Mouse (Mus musculus) embryonic facial prominence, embryonic 12.5 days (tissue): ENCODE measurements around the gene Hmcn1. TPM values are rescaled to one million over a fixed set of nuclear protein-coding genes. Genes with fewer than 3 reads are reported as not detected.

ENCODE experiments used
- ATAC-seq: fragments of 200-750 bp; cut with Nextera tagmentation; 2 replicates; pipeline ENCODE4 v1.8.0; 2017; ENCODE audit not compliant: insufficient number of reproducible peaks, insufficient read depth, low FRiP score, low TSS enrichment
- H3K27ac ChIP-seq: fragments of 300-500 bp; sonication (generic); 2 replicates; pipeline ENCODE4 v1.5.1; 2016; ENCODE audit warnings: mild to moderate bottlenecking
- H3K27me3 ChIP-seq: fragments of 300-500 bp; sonication (generic); 2 replicates; pipeline ENCODE4 v1.6.1; 2016; ENCODE audit warnings: mild to moderate bottlenecking, moderate library complexity
- H3K36me3 ChIP-seq: fragments of 300-500 bp; sonication (generic); 2 replicates; pipeline ENCODE4 v1.6.1; 2016; ENCODE audit warnings: mild to moderate bottlenecking
- H3K4me1 ChIP-seq: fragments of 300-500 bp; sonication (generic); 2 replicates; pipeline ENCODE4 v1.6.1; 2016
- H3K4me2 ChIP-seq: fragments of 300-500 bp; sonication (generic); replicated peaks from 2 replicates; pipeline ENCODE4 v1.6.1; 2016; ENCODE audit warnings: mild to moderate bottlenecking, moderate library complexity
- H3K4me3 ChIP-seq: fragments of 300-500 bp; sonication (generic); 2 replicates; pipeline ENCODE4 v1.5.1; 2016; ENCODE audit warnings: mild to moderate bottlenecking
- H3K9ac ChIP-seq: fragments of 300-500 bp; sonication (generic); 2 replicates; pipeline ENCODE4 v1.6.1; 2016; ENCODE audit warnings: mild to moderate bottlenecking, moderate library complexity
- H3K9me3 ChIP-seq: fragments of 300-500 bp; sonication (generic); 2 replicates; pipeline ENCODE4 v1.6.1; 2016; ENCODE audit warnings: mild to moderate bottlenecking, moderate library complexity
- WGBS: fragments of 180-500 bp; shearing (Covaris S2); methylation state at CpG from one replicate; pipeline ENCODE4 v1.1.7; 2016; 5-methylcytosine and 5-hydroxymethylcytosine counted together
- polyA plus RNA-seq: library from polyadenylated mRNA; unstranded; fragments of >200 nt; fragmentation: Nextera tagmentation; extraction: Ambion mirVana; gene quantifications from 2 replicates; pipeline ENCODE4 v1.2.1, GENCODE M21; 2016

Gene Hmcn1
- polyA plus RNA-seq, 1 experiment from 2014 or later = 30.1 TPM

GRCm38 (mm10) chr1:150770948-150771521, 222.2 kb downstream of the Hmcn1 start:
- Histone ChIP-seq H3K4me2 (no peak overlapping the region), H3K4me3 (no peak overlapping the region), H3K9me3 (no peaks in the 10 kb centered on the region), H3K9ac (no peak overlapping the region), H3K4me1 (peaks cover 32% of the 10 kb centered on the region), H3K27me3 (no peaks in the 10 kb centered on the region), H3K36me3 (0 out of 2 replicates have a peak, but pooled peaks cover 5% of the 10 kb centered on the region), H3K27ac (peak overlapping the region; percentile 57)
- WGBS = 32% methylated on average over 7 of the region's 7 CpGs
- ATAC-seq = no peak

- H3K4me3 ChIP-seq = no peak overlapping the region
- WGBS = 18% methylated on average over 2 of the region's 2 CpGs
- H3K9me3 ChIP-seq = no peaks in the 10 kb centered on the region
- H3K27me3 ChIP-seq = no peaks in the 10 kb centered on the region
- no peak for ATAC-seq
- no peak overlapping the region for H3K9ac ChIP-seq
- H3K27ac ChIP-seq = peak overlapping the region; percentile 82
- H3K4me1 ChIP-seq = peaks cover 22% of the 10 kb centered on the region
- peaks cover 8% of the 10 kb centered on the region; the same call in 1 of the 2 replicates for H3K36me3 ChIP-seq
- no peak overlapping the region for H3K4me2 ChIP-seq
These were observed 223.4 kb downstream of the Hmcn1 start for GRCm38 (mm10) chr1:150769836-150770235.

- Histone ChIP-seq H3K27ac (no peak overlapping the region), H3K4me2 (no peak overlapping the region), H3K4me1 (no peaks in the 10 kb centered on the region), H3K27me3 (no peaks in the 10 kb centered on the region), H3K9ac (no peak overlapping the region), H3K36me3 (peaks cover 12% of the 10 kb centered on the region), H3K9me3 (no peaks in the 10 kb centered on the region), H3K4me3 (no peak overlapping the region)
- no peak for ATAC-seq
- WGBS = 60% methylated on average over 4 of the region's 4 CpGs
These were observed 231.6 kb downstream of the Hmcn1 start for GRCm38 (mm10) chr1:150761678-150762077.

DNA sequence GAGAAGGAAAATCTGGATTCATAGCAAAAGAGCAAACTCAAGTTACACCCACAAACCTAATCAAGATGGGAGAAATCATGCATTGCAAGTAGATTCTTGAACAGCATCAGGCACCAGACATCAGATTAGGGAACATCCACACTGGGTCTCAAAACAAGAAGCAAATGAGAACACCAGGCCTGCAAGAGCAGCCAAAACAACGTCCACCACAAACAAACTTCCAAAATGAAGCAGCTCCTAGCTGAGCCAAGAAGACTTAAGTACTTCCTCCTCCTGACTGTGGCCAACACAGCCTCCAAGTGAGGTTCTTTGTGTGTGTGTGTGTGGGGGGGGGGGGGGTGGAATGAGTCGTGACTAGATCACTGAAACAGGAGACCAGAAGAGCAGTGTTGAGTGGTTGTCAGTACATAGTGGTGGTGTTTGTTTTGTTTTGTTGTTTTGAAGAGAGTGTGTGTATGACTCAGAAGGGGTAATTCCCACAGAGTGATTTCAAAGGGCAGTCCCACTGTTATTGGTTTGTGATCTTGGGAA, 232.4 kb downstream of the Hmcn1 start:
- H3K9me3 ChIP-seq = no peaks in the 10 kb centered on the region
- no peak overlapping the region for H3K4me3 ChIP-seq
- H3K36me3 ChIP-seq = peaks cover 18% of the 10 kb centered on the region
- H3K27me3 ChIP-seq = no peaks in the 10 kb centered on the region
- no peak for ATAC-seq
- WGBS = 50% methylated on average over 2 of the region's 2 CpGs
- H3K4me1 ChIP-seq = no peaks in the 10 kb centered on the region
- H3K27ac ChIP-seq = no peak overlapping the region
- no peak overlapping the region for H3K4me2 ChIP-seq
- H3K9ac ChIP-seq = no peak overlapping the region

GRCm38 (mm10) chr1:150759476-150760079, 233.7 kb downstream of the Hmcn1 start:
- Histone ChIP-seq H3K36me3 (peaks cover 13% of the 10 kb centered on the region), H3K4me1 (no peaks in the 10 kb centered on the region), H3K27ac (no peak overlapping the region), H3K9me3 (no peaks in the 10 kb centered on the region), H3K27me3 (no peaks in the 10 kb centered on the region), H3K4me2 (no peak overlapping the region), H3K4me3 (no peak overlapping the region), H3K9ac (no peak overlapping the region)
- WGBS = 70% methylated on average over 2 of the region's 2 CpGs
- ATAC-seq = no peak

- Histone ChIP-seq H3K4me1 (no peaks in the 10 kb centered on the region), H3K9me3 (no peaks in the 10 kb centered on the region), H3K4me2 (no peak overlapping the region), H3K4me3 (no peak overlapping the region), H3K27ac (no peak overlapping the region), H3K27me3 (no peaks in the 10 kb centered on the region), H3K9ac (no peak overlapping the region), H3K36me3 (peaks cover 14% of the 10 kb centered on the region)
- 81% methylated on average over 5 of the region's 5 CpGs for WGBS
- no peak for ATAC-seq
These were observed 239.3 kb downstream of the Hmcn1 start for GRCm38 (mm10) chr1:150753920-150754319.

DNA sequence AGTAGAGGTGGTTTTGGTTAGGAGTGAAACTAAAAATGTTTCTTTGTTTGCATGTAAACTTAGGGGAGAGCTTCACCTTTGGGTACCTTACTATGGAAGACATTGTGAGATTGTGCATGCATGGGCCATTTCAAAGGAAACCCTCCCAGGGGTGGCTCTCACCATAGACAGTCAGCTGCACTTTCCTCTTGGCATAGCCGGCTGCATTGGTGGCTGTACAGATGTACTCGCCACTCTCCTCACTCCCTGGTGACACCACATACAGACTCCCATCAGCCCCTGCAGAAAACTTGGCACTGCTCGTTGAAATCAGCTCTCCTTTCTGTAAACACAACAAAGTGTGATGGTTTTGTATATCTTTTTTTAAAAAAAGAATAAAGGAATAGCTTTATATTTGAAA, 244.5 kb downstream of the Hmcn1 start:
- no peak overlapping the region for H3K27ac ChIP-seq
- no peak overlapping the region for H3K4me3 ChIP-seq
- 81% methylated on average over 3 of the region's 3 CpGs for WGBS
- H3K36me3 ChIP-seq = peaks cover 17% of the 10 kb centered on the region
- no peak for ATAC-seq
- H3K9me3 ChIP-seq = no peaks in the 10 kb centered on the region
- H3K4me1 ChIP-seq = no peaks in the 10 kb centered on the region
- H3K9ac ChIP-seq = no peak overlapping the region
- no peak overlapping the region for H3K4me2 ChIP-seq
- H3K27me3 ChIP-seq = no peaks in the 10 kb centered on the region

DNA sequence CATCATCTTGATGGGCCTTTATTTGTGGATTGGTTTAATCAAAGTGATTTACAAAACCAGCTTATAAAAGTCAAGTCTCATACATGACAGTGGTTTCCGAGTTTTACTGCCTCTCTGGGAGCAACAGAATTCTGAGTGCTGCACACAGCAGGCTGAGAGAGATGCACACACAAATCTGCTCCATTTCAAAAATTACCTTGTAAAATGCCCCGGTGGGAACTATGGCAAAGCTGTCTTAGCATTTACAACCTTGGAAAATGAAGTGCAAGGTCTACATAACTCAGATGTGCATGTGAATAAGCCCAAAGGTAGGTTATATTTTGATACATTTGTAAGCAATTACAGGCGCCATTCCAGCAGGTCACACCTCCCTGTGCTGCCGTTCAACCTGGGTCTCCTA, 245.5 kb downstream of the Hmcn1 start:
- Histone ChIP-seq H3K4me1 (0 out of 2 replicates have a peak, but pooled peaks cover 7% of the 10 kb centered on the region), H3K27me3 (no peaks in the 10 kb centered on the region), H3K9me3 (no peaks in the 10 kb centered on the region), H3K36me3 (peaks cover 17% of the 10 kb centered on the region), H3K9ac (no peak overlapping the region), H3K27ac (no peak overlapping the region), H3K4me2 (no peak overlapping the region), H3K4me3 (no peak overlapping the region)
- no peak for ATAC-seq
- 86% methylated on average over 4 of the region's 4 CpGs for WGBS

- no peak overlapping the region for H3K9ac ChIP-seq
- no peaks in the 10 kb centered on the region for H3K9me3 ChIP-seq
- H3K27ac ChIP-seq = peak overlapping the region; percentile 61
- no peaks in the 10 kb centered on the region for H3K27me3 ChIP-seq
- WGBS = 72% methylated on average over 19 of the region's 19 CpGs
- H3K4me3 ChIP-seq = no peak overlapping the region
- H3K36me3 ChIP-seq = peaks cover 24% of the 10 kb centered on the region
- peak; percentile 86 for ATAC-seq
- no peak overlapping the region for H3K4me2 ChIP-seq
- 0 out of 2 replicates have a peak, but pooled peaks cover 9% of the 10 kb centered on the region for H3K4me1 ChIP-seq
These were observed 250.0 kb downstream of the Hmcn1 start for GRCm38 (mm10) chr1:150743097-150743843.

DNA sequence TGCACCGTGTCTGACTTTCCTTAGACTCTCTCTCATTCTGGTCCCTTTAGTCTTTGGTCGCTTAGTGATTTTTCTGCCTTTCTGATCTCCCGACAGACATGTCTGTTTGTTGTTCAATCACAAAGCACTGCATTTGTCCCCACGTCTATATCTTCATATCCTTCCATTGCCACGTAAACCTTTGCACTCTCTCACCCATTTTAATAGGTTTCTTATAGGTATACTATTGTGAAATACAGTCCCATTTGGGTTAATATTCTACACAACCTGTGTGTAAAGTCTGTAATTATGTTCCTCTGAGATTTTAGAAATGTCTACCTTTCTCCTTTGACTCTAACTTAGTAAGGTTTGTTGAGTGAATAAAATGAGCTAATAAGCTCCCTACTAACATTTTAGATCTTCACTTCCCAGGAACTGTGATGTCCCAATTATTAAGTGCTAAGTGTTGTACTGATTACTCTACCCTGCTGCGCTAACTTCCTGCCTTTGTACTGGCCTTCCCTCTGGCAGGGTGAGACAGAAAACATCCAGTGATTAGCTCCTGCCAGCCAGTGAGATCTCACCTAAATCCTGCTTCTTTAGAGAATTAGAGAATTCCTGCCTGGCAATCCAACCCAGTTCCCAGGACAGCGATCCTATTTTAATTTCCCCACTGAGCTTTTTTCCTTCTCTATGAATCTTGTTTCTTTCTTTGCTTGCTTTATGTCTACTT, 250.7 kb downstream of the Hmcn1 start:
- Histone ChIP-seq H3K9ac (no peak overlapping the region), H3K27ac (peak overlapping the region; percentile 61), H3K4me2 (no peak overlapping the region), H3K36me3 (peaks cover 24% of the 10 kb centered on the region), H3K9me3 (no peaks in the 10 kb centered on the region), H3K27me3 (no peaks in the 10 kb centered on the region), H3K4me1 (0 out of 2 replicates have a peak, but pooled peaks cover 9% of the 10 kb centered on the region), H3K4me3 (no peak overlapping the region)
- 75% methylated on average over 7 of the region's 7 CpGs for WGBS
- no peak for ATAC-seq

DNA sequence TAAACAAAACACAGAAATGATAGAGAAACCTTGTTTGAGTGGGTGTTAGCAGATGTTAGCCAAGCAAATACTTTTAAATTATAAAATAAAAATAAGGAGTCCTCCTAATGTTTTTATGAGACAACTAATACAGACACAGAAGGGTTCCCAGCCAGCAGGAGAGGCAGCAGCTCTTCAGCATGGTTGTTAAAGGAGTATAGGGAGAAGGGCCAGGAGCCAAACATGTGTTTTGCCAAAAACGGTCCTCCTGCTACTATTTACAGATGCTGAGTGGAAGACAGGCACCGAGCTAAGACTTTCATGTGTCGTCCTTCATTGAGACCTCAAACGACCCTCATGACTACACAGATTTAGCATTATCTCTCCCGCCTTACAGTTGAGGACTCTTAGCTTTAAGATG, 281.8 kb downstream of the Hmcn1 start:
- H3K36me3 ChIP-seq = peaks cover 11% of the 10 kb centered on the region
- no peak overlapping the region for H3K4me3 ChIP-seq
- no peak overlapping the region for H3K27ac ChIP-seq
- no peaks in the 10 kb centered on the region for H3K9me3 ChIP-seq
- H3K4me1 ChIP-seq = no peaks in the 10 kb centered on the region
- H3K9ac ChIP-seq = no peak overlapping the region
- H3K27me3 ChIP-seq = no peaks in the 10 kb centered on the region
- ATAC-seq = no peak
- WGBS = 72% methylated on average over 5 of the region's 5 CpGs
- H3K4me2 ChIP-seq = no peak overlapping the region
